Mouse (Mus musculus) testis, postnatal 14 days (tissue): ENCODE data around the gene B3gnt4.
"Not testable (repeated sequence)": the region's sequence is repeated elsewhere in the genome, so short reads cannot be mapped to it uniquely, and the experiment has no call there.

Experiments
- DNase-seq: peaks from one replicate; pipeline ENCODE4 v3.0.0; 2021; ENCODE audit warnings: low spot score

The B3gnt4 gene

DNA sequence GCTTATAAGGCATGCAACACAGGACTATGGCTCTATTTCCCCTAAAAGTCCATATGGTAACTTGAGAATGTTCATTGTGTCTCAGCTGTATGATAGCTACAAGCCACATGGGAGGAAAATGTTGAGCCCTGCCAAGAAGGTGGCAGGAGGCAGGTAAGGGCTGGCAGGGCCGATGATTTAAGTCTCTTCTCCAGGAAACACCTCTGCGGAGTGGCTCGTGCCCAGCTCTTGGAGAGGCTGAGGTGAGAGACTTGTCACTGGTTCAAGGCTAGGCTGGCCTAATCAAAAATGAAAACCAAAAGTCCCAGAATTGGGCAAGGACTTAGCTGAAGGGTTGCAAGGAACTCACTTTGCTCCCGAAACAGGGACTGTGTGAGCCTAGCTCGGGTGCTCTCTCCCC, at the start of gene B3gnt4:
B3gnt4 (plus strand) TSS at position 301 of the 400 bp plus-strand sequence.
- DNase-seq = no peak

DNA sequence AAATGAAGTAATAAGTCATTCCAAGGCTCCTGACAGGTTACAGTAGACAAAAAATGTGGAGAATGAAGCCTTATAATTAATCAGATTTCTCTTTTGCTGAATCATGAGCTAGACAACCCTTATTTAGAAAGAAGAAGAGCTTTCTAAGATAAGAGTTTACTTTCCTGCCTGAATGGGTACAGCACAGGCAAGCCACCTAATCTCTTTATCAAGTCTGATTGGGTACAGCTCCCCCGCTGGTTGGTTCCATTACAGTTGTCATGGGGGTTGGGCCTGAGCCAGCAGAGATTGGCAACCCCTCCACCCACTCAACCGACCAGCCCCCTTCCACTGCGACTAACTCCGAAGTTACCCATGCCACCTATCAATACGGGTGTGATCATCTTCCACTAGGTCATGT, 48.8 kb upstream of the B3gnt4 start:
- DNase-seq = no peak

DNA sequence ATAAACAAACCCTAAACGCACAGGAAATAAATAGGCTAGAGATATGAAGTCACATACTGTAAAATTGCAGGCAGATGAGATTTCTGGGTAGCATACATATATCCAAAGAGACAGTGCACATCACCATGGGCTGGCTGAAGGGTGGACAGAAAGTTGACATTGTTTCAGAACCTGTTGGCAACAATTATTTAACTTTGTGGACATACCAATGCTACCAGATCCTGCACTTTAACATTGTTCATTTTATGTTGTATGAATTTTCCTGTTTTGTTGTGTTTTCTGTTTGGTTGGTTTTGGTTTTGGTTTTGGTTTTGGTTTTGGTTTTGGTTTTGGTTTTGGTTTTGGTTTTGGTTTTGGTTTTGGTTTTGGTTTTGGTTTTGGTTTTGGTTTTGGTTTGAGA, 45.6 kb upstream of the B3gnt4 start:
- no peak for DNase-seq

DNA sequence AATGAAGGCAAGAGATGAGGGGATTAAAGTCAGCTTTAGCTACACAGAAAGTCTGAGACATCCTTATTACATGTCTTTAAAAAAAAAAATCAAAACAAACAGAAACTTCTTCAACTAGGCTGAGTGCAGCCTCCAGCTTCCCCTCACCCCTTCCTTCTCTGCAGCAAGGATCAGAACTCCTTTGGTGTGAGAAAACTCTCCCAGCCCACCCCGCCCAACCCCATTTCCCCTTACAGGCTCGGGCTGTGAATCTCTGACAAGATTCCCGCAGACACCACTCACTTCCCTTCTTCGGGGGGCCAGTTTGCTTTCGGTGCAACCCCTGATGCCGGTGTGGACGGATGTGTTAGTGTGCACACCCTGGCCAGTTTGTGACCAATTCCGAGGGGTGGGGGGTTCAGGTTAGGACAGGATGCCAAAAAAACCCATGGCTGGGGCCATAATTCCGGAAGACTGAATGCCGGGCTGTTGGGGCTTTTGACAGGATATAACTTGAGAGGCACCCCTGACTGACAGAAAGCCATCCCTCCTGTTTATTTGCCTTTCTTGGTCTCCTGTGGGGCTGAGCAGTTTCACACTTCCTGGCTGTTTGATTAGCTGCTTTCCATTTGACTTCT, 39.4 kb upstream of the B3gnt4 start:
- DNase-seq = no peak

DNA sequence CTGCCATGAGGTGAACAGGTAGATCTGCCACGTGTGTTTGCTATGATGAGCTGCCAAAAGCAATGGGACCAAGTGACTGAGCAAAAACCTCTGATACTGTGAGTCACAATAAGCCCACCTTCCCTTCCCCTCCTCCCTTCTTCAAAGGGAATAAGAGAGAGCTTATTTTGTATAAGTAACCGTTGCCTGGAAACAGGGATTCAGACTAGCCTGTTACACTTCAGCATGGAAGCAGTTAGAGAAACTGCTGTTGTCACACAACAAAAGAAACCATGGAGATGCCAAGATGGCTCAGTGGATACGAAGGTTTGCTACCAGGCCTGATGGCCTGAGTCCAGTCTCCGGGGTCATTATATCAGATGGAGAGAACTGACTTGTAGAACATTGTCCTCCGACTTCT, 36.4 kb upstream of the B3gnt4 start:
- DNase-seq = no peak

DNA sequence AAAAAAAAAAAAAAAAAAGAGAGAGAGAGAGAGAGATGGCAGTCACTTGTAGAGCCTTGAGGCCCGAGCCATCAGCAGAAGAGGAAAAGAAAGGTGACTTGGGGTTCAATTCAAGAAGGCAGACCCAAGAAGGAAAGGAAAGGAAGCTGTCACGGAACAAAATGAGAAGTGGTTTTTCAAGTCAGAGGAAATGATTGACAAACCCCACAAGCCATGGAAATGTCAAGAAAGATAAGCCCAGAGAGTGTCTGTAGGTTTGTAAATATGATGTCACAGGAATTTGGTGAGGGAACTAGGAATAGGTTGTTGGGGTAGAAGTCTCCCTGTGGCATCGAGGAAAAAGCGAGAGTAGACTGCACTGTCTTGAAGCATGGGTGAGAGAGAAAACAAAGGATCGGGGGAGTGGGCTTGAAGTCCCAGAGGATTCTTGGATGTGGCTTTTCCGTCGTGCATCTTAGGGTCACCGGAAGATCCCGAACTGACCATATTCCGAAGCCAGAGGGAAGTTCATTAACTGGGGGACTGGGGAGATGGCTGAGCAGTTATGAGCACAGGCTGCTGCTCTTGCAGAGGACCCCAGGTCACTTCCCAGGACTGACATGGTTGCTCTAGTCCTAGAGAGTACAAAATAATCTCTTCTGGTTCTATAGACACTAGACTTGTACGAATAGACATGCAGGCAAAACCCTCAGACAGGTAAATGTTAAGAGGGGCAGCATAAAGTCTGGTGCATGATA, 22.4 kb upstream of the B3gnt4 start:
- no peak for DNase-seq

DNA sequence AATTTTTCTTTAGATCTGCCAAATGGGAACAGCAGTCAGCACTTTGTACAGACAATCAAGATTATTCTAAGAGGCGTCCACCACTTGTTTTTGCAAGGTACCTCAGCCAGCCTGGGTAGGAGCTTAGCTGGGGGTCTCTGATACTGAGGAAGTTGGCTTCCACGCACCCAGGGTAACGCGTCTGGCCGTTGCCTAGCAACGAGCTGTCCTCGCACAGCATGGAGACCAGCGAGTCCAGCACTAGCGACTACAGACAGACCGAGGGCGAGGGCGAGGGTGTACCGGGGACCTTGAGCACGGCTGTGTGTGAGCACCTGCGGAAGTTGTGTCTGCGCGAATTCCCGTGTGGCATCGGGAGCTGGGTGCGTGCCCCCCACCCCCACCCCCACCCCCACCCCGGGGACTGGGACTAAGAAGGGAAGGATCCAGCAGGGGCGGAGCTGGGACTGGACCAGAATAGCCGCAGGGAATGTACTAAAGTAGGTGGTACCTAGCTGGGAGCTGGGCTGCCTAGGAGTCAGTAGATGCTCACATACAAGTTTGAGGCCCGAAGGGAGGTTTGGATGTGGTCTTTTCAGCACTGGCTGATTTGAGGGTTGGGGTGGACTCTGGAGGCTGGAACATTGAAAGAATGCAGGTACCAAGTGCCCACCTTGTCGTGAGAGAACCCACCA, 21.0 kb upstream of the B3gnt4 start, which contains the start of the genes Lrrc43 and Il31:
Lrrc43 (plus strand) TSS at position 194 of the 674 bp plus-strand sequence.
Il31 (minus strand) TSS at position 378 of the 674 bp plus-strand sequence.
- DNase-seq = no peak

DNA sequence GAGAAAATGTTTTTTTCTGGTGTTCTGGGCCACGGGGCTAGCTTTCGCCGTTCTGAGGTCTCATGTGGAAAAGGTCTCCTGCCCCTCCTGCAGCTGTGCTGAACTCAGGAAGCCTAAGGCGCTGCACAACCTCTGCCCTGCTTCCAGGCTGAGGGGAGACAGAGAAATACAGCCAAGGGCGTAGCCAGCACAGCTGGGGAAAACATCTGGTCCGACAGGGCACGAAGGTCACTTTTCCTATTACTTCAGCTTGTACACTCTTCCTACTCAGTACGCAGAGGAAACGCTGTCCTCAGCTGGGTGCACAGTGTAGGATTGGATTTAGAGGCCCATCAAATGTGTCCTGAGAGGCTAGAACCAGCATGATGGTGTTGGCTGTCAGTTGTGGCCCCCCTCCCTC, 20.3 kb upstream of the B3gnt4 start:
- DNase-seq = no peak

DNA sequence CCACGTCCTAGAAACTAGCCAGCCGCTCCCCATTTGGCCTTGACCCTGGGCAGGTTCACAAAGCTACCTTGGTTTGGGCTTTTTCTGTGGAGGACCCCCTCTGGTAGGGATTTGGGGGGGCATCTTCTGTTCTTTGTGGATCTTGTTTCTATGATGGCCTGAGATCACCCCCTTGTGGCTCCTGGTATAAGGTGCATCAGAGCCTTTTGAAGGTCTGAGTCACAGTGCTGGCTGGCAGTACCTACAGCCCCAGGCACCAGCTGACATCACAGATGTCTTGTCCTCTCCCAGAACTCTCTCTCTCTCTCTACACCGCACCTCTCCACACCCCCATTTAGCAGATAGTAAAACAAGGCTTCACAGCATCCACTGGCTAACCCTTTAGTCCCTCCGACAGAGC, 10.5 kb upstream of the B3gnt4 start:
- no peak for DNase-seq

DNA sequence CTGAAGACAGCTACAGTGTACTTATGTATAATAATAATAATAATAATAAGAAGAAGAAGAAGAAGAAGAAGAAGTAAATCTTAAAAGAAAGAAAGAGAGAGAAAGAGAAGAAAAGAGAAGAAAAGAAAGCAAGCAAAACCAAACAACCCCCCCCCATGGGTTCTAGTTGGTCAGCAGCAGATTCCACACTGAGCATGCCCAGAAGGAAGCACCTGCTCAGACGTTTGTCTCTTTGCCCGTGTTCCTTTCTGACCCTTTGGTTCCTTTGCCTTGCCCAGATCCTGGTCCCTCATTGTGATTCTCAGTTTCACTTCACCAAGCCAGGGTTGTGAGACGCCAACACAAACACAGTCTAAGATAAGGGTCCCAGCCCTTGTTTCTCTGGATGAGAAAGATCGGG, 8.3 kb upstream of the B3gnt4 start:
- no peak for DNase-seq

DNA sequence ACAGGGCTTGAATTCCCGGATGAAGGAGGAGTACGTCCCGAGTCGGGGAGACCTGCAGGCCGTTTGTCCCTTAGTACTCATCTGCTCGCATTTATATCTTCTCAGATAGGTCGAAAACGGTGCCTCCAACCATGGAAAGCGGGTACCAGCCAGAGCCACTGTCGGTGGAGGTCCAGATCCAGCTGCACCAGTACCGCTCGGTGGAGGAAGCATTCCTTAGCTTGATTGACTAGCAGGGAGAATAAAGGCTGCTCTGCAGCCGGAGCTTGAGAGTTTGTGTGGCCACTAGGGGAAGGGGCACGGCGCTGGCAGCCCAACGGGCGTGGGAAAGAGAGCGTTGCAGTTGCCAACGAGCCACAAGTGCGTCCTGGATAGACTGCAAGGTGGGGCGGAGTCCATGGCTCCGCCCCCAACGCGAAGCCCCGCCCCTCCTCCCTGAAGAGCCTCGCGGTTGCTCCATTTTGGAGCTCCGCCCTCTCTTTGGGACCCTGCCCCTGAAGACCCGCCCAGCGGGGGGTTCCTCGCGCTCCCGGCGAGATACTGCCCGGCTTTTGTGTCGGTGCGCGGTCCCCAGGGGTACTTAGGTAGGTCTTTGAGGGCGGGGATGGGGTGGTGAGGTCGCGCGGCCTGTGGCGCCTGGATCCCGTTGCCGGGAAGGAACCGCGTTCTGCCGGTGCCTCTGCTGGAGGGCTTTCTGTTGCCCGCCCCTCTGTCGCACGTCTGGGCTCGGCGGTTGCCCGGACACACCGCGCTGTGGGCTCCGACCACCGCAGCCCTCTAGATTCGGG, 2.1 kb upstream of the B3gnt4 start:
- peak; percentile 86 for DNase-seq

DNA sequence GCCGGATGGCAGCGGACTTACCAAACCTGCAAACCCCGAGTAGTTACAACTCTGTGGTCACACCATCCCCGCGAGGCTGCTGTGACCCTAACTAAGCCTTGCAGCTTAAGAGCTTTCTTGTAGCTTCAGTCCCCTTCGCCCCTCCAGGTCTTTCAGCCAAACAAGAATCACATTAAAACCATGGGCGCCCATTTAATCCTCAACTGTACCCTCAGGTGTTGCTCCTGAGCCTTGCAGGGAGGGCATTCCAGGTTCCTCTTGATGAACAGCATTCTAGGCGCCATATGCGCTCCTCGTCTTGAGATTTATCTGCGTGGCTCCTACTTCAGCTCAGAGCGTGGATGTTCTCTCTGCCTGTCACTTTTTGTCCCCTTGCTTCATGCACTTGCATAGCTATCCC, 1.3 kb upstream of the B3gnt4 start:
- DNase-seq = no peak

DNA sequence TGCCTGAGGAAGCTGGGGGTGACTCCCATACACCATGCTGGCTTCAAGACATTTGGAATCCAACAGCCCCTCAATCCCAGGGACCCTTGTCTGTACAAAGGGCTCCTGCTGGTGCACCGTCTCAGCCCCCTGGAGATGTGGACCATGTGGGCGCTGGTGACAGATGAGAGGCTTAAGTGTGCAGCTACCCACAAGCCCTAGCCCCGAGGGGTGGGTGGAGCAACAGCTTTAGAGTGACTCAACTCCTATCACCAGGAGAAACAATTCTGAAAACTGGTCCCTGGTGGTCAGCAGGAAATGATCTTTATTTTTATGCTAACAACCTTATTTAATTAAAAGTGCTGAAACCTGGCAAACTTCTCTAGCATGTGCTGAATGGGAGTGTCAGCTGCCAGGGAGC, 1.2 kb downstream of the B3gnt4 start:
- DNase-seq = not testable (repeated sequence)

DNA sequence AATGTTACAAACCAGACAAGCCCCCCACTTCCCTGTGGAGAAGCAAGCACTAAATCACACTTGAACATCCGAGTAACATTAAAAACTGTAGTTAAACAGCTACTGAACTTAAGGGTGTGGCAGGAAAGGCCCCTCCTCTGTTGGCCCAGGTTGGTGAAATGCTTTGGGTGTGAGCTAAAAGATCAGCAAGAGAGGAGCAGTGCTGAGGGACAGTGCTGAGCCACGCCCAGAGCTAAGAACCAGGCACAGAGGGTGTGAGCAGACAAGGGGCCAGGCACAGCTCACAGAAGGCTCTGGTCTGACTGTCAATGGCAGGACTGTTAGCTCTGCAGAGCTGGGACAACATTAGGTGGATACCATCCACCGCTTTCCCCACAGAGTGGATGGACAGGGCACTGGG, 1.8 kb downstream of the B3gnt4 start:
- DNase-seq = no peak

DNA sequence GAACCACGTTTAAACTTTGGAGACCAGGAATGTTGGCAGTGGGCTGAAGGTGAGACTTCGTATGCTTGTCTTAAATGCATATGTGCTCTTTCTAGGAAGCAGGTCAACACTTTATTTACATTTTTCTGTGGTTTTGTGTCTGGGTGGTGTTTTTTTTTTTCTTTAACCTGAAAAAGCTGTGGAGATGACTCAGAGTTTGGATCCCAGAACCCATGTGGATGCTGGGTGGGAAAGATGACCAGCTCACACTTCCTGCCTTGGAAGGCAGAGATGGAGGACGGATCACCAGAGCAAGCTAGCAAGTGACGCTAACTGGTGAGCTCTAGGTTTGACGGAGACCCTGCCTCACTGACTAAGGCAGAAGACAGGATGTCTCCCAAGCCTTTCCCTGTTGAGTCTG, 4.6 kb downstream of the B3gnt4 start:
- DNase-seq = no peak

DNA sequence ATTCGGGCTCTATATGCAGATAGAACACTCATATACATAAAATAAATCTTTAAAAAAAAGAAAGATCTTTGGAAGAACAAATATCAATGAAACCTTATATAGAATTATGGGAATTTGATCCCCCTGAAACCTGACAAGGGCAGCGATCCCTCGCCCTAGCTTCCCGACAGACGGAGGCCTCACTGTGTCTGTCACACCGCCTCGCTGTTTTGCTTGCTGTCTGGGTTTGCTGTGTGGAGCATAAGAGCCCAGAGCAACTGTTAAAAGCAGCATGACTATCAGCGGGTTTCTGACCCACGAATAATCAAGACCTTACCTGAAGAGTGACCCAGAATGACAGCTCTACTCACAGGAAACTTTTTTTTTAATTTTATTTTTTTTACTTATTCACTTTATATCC, 10.4 kb downstream of the B3gnt4 start:
- no peak for DNase-seq

DNA sequence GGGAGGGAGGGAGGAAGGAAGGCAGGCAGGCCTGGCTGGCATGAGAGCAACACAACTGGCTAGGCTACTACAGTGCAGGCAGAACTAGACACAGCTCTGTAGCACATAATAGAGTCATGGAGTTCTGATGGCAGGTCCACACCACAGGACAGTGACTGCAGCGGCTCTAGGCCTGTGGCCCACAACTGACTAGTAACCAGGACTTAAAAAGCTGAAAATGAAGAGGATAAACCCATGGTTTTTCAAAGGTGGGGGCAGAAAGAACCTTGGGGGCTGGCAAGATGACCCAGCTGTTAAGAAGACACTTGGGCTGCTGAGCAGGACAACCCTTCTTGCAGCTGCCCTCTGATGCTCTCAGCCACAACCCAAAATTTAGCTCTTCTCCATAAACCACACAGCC, 11.4 kb downstream of the B3gnt4 start:
- no peak for DNase-seq

DNA sequence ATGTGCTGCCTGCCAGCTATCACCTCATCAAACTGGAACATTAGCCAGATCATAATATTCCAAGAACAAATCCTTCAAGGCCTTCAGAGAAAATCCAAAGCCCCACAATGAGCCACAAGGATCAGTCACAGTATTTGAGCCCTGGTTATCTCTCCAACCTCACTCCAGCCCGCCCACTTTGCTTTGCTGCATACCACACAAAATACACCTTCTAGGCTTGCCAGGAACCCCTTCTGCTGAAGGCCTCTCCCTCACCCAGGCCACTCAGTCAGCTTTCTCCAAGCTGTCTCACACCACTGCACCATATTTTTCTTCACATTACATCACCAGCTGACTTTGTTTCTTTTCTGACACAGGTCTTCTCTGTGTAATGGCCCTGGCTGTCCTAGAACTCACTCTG, 11.9 kb downstream of the B3gnt4 start:
- DNase-seq = no peak

DNA sequence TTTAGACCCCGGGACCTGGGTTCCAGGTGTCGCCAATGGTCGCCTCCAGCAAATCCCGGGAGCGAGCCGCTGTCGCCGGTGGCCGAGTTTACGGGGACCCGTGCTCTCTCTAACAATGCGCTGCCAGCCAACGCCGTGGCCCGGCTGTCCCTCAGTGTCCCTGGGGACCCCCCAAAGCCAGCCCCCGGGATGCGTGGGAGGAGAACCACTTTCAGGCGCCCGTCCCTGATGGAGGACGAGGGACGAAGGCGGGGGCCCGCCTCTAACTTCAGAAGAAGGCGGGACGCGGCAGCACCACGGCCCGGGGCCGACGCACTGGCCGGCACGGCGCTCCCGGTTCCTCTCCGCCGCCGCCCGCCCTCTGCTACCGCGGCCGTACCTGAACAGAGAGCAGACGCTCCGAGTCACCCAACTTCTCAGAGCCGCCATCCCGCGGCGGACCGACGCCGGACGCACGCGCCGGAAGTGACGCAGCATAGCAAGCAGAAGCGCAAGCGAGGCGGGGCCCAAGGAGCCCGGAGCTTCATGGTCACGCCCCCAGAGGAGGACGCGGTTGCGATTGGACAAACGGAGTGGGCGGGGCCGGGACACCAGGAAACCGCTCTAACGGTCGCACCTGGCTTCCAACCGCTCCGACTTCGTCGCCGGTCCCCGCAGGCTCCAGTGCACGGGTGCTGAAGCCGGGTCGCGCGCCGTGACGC, 13.6 kb downstream of the B3gnt4 start, which contains the start of gene Diablo:
Diablo (minus strand) TSS at position 485 of the 701 bp plus-strand sequence.
- DNase-seq = peak; percentile 99

DNA sequence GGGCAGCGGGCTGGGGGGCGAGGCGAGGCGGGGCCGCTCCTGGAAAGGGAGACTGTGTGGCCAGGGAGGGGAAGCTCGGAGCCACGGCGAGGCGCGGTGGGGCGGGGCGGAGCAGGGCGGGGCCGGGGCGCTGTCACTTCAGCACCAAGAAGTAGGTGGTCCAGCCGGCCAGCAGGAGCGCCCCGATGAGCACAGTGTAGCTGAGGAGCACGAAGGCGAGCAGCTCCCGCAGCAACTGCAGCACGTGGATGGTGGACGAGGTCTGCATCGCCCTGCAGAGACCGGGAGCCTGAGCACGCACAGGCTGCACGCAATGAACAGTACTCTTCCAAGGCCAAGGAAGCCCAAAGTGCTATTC, 14.1 kb downstream of the B3gnt4 start:
- no peak for DNase-seq

DNA sequence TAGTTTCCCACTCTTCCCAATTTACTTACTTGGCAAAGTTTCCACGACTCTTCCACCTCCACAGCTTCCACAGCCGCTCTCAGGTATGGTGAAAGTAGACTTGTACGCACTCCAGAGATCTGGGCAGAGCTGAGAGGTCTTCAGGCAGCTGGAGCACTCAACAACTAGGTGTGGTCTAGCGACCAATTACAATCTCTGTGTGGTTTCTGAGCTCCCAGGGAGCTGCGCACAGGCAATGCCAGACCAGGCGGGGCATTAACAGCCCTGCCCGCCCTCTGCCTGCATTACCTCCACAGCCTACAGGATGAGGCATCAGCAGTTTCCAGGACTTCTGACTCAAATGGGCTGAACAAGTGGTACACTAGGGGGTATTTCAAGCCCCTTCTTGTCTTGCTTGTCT, 15.0 kb downstream of the B3gnt4 start, which contains the start of gene Gm49027:
Gm49027 (minus strand) TSS at position 208 of the 400 bp plus-strand sequence.
- no peak for DNase-seq
